20 mouse cellular contexts compared by ENCODE assay signal in the genomic region with DNA sequence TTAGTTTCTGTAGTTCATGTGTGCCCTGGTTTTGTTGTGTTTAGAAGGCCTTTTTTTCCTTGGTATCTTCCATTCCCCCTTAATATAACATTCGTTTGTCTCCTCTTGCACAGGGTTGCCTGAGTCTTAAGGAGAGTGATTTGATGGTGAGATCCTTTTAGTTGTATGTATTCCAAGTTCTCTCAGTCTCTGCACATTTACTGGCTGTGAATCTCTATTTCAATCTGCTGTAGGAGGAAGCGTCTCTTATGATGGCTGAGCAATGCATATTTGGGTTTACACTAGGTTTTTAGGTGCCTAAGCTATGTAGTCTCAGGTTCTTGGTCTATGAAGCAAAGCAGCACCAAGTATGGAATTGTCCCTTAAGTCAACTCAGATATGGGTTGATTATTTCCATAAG.
A peak's percentile ranks its signal among the peaks of the same experiment; 100 is the strongest.
DNase-seq lines count a peak whose midpoint lies in the region; ATAC-seq and TF ChIP-seq lines count a peak whose summit lies in the region.
"Had no signal": no experiment of that assay in that cellular context is flagged by ENCODE, and none has a peak within 500 bp of the region (broad histone marks: within the 10 kb centered on the region; RNA-seq: fewer than 3 reads in every experiment).

No protein-coding gene starts in this region.

- no peak for DNase-seq in frontal cortex, postnatal 10 days (ENCODE audit: low spot score in 2 of 2)
- DNase-seq in frontal cortex, postnatal 36 days (ENCODE audit: low spot score in 2 of 2): peak; percentile 1 to 6
- DNase-seq in frontal cortex, postnatal 25 days (ENCODE audit: low spot score in 2 of 2): no peak
- DNase-seq in brain, adult 2 months (ENCODE audit: low read depth, low spot score): peak; percentile 2
- DNase-seq in lung, adult 2 months: no peak
- DNase-seq: adrenal gland, adult 2 months; adrenal gland, adult 8-10 months; adrenal gland, postnatal 10 days; adrenal gland, postnatal 14 days; adrenal gland, postnatal 25 days; adrenal gland, postnatal 36 days; B cell, adult 2 months; cerebellum, adult 11 months; cerebellum, adult 11-12 months; cerebellum, adult 18-20 months; cerebellum, adult 2 months had no signal

- H3K4me1 ChIP-seq in lung, adult 2 months (ENCODE audit: control insufficient read depth, insufficient read depth, low read length): no peaks in the 10 kb centered on the region

- 79% methylated on average over 2 of the region's 2 CpGs for WGBS in lung, adult 2 months

- peak; percentile 97 for ATAC-seq in frontal cortex, adult (ENCODE audit: low TSS enrichment)
- ATAC-seq: activated CD4-positive, CD25-positive, alpha-beta regulatory T cell, adult 4 months; CD4-positive, CD25-positive, alpha-beta regulatory T cell, adult 4 months; Patski had no signal

- TF ChIP-seq CTCF in lung, adult 2 months (IDR thresholded peaks at IDR 0.05; ENCODE audit: insufficient read depth, low read length): no peak

- no peak overlapping the region for H3K4me3 ChIP-seq in lung, adult 2 months (replicated peaks; ENCODE audit: extremely low read depth, low read depth, low read length)

- TF ChIP-seq POLR2A in lung, adult 2 months (IDR thresholded peaks at IDR 0.05; ENCODE audit: borderline replicate concordance, extremely low read depth, low read depth, low read length): no peak

Comparison
In these comparisons a context has a peak if more than half of its experiments do, and no peak if none do; other contexts are left out.
1. DNase-seq: peak in frontal cortex, postnatal 36 days (2 of 2) and brain, adult 2 months (single experiment); none in frontal cortex, postnatal 10 days (0 of 2), frontal cortex, postnatal 25 days (0 of 2) and lung, adult 2 months (single experiment).